Mouse (Mus musculus) fat pad, adult 2 months (tissue): ENCODE data around the gene Dkk2.
"Not testable (repeated sequence)": the region's sequence is repeated elsewhere in the genome, so short reads cannot be mapped to it uniquely, and the experiment has no call there.

Experiments used
- DNase-seq: peaks from one replicate; pipeline ENCODE4 v3.0.0-alpha.2; 2011; ENCODE audit warnings: low read depth, low spot score; ENCODE audit errors: extremely low read depth

Gene Dkk2

DNA sequence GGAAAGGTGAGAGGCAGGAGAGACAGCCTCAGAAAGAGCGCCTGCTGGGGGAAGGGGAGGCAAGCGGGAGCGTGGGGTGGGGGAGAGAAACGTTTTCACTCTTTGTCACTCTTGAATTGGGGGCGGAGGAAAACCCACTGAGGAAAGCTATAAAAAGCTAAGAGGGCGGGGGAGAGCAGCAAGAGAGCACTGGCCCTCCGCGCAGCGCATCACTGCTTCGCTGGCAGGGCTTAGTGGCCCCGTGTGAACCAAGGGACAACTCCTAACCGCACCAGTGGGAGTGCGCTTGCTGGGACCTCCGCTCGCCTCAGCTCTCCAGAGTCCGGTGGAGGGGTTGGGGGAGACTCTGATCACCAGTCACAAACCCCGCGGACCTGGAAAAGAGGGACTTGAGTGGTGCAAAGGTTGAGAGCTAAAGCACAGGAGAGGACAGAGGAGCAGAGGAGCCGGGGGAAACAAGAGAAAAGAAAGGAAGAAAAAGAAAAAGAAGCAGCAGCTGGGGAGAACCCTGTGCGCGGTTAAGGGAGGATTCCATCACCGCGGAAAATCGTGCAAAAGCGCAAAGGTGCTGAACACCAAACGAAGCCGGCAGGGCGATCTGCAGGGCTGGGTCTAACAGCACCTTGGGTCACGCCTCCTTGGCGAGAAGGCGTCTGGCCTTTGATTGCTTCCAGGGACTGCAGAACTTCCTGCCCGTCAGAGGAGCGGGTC, at the start of gene Dkk2:
Gene Dkk2, plus strand, starts transcription at position 181 of the 711 bp plus-strand sequence.
- DNase-seq, result no peak

DNA sequence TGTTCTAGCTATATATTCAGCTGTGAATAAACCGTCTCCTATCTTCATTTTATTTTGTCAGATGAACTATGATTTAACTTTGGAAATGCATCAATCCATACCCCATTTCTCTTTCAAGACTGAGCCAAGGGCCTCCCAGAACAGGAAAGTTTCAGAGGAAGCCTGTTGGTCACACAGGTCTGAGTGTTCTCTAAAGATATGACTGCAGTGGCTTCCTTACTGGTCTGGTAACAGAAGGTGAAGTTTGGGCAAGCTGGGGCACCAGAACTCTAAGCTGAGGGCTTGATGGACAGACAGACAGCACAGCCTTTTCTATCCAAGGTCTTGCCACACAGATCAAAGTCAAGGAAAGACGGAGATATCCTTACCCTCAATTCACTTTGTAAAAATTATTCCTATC, 48.4 kb upstream of the Dkk2 start:
- no peak for DNase-seq

DNA sequence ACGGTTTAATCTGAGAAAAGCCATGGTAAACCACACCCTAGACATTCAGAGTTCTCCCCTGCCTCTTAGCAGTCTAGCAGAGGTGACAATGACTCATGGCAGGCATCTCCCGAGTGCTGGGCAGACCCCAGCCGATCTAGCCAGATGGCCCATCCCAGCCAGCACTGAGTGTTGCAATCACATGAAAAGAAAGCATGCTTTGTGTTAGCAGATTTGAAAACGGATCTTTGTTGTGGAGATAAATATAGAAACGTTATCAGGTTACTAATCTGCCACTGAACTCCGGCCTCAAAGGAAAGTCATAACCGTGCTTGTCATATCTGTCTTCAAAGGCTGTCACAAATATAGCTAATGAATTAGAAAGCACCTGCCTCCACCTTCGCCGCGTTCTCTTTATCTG, 47.4 kb upstream of the Dkk2 start:
- DNase-seq, result no peak

DNA sequence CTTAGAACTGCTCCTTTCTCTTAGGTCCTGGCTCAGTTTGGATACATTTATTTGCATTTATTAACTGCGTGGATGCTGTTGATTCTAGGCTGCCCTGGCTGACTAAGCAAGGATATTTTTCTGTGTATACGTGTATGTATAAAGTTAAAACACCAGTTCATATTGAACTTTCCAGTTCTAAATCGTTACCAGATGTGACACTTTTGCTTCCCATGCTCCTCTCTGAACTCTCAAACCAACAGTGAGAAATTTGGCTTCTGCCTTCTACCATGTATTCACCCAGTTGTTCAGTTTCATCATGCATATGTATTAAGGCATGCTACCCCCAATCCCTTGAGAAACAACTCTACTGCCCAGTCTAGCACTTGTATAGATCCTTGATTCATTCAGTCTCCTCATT, 45.0 kb upstream of the Dkk2 start:
- DNase-seq, result no peak

DNA sequence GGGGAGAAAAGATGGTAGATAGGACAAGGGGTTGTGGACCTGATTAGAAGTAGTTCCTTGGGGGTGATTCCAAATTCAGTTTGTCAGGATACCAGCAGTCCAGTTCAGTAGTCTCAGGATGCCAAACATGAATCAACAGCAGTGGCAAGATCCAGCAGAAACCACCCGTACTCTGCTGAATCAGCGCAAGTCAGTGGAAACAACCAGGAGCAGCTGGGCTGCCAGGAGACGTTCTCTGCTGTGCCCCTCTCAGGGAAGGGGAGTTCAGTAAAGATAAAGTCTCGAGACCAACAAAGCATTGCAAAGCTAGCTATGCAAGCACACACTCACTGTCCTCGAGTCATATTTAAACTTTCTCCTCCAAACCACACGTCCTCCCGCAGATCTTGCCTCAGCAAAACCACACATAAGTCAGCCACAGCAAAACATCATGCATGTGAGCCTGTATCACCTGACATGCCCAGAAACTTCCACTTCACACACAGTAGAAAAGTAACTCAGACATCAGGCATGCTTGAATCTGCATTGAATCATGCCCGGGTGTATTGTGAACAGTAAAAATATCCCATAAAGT, 34.1 kb upstream of the Dkk2 start:
- no peak for DNase-seq

DNA sequence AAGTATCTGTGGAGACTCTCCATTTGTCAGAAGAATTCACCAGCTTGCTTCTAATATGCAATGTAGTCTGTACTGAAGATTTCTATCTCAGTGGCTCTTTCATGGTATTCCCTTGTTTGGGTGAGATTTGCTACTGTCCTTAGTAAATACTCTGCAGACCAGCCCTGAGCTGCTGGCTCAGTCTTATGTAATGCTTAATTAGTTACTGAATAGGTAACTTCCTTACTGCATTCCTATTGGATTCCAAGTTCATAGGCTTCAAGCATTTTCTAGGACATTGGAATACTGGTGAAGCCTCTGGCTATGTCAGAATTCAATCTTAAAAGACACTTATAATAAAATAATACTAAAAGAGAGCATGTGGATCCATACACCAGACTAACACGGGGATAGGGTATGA, 22.3 kb upstream of the Dkk2 start:
- DNase-seq, result not testable (repeated sequence)

DNA sequence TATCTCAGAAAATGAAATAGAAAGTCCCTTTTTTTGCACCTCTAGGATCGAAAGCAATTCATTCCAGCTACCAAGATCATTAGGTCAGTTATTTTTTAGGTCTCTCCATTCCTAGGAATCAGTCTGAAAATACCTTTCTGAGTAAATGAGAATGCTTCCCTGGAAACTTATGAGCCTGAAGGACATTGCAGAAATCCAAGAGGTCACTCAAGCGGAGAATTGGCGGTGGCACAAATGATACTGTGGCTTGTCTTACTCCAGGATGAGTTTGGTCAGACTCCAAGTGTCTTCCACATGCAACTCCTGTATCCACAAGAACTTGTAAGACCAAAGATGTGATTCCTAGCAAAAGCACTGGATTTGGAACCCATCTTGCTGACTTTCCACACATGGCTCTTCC, 21.7 kb upstream of the Dkk2 start:
- no peak for DNase-seq

DNA sequence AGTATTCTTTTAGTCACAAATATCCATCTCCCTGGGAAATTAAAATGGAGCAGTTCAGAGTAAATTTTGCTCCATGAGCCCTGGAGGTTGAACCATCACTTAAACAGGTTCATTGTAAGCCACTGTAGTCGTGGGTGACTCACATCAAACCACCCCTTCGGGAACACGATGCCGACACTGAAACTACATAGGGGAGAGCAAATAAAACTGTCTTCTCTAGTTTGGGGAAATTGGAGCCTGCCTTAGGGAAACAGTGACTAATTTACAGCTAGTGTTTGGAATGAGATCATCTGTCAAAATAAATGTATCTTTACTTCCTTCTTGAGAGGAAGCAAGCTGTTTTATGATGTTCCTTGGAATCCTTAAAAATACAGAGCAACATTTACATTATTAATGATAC, 21.1 kb upstream of the Dkk2 start:
- no peak for DNase-seq

DNA sequence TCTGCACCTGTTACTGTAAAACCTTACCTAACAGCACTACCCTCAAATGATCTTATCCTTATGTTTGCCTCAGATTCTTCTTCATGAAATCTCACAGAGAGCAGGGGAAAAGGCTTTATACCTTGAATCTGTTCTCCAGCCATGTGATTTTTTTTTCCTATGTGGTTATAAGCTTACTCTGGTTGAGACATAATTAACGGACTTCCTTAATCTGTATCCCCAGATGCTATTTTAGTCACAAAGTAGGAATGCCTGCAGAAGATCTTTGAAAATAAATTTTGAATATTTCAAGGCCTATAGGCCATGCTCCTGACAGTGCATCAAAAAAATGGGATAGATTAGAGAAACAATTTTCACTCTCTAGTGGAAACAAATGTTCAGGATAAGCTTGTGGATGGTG, 20.2 kb upstream of the Dkk2 start:
- no peak for DNase-seq

DNA sequence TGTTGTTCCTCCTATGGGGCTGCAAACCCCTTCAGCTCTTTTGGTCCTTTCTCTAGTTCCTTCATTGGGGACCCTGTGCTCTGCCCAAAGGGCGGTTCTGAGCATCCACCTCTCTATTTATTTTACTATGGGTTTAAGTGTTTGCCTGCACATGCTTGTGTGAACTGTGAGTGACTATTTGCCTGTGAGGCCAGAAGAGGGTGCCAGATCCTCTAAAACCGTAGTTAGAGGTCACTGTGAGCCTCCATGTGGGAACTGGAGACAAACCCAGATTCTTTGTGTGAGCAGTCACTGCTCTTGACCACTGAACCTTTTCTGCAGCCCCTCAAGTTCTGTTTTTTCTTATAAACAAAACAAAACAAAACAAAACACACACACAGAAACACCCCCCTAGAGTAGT, 14.1 kb upstream of the Dkk2 start:
- no peak for DNase-seq

DNA sequence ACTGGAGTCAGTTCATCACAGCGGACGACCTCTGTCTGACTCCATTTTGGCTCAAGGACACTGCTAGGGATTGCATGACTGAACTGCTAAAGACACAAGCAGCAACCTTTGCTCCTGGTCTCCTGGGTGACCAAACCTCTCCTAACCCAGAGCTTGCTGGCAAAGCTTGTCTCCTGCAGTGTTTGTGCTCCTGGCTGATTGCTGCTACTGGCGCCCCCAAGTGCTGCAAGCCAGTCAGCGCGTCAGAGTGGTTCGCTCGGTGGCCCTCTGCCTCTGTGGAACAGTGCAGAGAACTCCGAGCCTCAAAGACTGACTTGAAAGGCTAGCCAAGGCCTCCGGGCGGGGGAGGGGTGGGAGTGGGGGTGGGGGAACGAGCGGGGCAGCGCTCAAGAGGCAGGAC, 1.1 kb upstream of the Dkk2 start:
- DNase-seq, result no peak

DNA sequence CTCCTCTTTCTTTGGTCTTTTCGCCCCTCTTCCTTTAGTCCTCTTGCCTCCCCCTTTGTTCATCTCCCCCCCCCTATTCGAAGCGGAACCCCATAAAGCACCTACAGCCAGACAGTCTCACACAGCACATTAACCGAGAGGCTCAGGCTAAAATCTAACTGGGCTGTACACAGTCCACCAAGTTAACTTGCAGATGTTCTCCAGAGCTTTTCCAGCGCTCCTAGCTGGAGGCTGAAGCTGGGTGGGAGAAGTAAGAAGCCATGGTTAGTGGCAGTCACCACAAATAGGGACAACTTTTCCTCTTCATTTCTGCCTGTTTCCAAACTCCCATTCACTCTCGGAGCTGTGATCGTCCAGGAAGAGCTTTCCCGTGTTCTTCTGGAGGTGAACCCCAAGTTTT, 412 bp upstream of the Dkk2 start:
- no peak for DNase-seq

DNA sequence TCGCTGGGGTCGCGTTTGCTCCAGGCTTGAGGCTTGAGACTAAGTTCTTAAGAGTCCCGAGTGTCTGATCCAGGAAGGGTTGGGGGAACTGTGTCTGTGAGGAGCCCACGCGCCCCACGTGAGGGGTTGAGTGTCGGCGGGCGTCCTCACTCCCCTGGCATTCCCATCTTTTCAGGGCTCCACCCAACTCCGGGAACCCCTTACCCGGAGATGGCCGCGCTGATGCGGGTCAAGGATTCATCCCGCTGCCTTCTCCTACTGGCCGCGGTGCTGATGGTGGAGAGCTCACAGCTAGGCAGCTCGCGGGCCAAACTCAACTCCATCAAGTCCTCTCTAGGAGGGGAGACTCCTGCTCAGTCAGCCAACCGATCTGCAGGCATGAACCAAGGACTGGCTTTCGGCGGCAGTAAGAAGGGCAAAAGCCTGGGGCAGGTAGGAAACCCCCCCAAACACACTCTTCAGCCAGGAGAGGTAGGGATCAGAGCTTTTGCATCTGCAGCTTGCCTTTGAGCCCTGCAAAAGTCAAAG, 795 bp downstream of the Dkk2 start:
- no peak for DNase-seq

DNA sequence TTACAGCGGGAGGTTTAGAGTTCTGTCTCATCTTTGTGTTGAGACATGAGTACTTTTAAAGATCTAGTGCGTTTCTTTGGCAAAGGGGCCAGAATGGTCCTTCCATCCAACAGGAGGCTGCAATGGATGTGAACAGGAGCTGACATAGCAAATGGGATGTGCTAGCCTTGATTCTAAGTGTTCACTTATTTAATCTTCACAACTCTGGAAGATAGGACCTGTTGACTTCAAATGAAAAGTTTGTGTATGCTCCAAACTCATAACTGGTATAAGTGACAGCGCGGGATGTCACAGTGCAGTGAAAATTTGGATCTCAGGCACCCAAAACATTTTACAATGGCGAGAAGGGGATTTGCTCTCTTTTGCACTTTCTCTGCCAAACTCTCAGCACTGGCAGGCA, 1.4 kb downstream of the Dkk2 start:
- no peak for DNase-seq

DNA sequence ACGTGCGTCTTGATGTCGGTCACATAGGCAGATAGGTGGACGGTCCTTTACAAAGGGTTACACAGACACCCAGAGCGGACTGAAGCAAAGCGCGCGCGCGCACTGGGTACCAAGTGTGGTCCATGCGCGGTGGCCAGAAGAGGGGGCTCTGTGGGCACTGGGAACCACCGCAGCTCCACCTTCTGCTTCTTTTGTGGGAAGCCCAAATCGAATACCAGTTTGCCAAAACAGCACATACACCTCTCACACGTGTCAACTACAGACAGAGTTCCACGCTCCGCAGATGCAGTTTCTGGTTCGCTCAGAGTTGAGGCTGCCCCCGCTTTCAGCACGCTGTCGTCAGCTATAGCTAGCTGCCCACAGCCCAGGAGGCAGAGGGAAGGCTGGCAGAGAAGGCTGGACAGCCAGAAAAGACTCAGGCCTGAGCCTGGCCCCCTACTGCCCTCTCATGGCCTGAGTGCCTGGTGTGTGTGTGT, 2.0 kb downstream of the Dkk2 start:
- no peak for DNase-seq

DNA sequence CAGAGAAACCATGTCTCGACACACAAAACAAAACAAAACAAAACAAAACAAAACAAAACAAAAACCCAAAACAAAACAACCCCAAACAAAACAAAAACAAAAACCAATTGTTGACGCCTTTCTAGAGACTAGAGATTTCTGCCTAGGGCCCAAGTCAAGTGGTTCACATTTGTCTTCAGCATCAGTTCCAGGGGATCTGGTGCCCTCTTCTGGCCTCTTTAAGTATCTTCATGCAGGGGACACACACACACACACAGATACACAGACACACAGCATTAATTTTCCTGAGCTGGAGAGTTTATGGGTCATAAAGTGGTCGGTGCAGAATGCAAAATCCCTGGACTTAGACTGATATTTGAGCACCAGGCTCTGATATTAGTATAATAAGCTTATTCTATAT, 7.9 kb downstream of the Dkk2 start:
- DNase-seq, result no peak

DNA sequence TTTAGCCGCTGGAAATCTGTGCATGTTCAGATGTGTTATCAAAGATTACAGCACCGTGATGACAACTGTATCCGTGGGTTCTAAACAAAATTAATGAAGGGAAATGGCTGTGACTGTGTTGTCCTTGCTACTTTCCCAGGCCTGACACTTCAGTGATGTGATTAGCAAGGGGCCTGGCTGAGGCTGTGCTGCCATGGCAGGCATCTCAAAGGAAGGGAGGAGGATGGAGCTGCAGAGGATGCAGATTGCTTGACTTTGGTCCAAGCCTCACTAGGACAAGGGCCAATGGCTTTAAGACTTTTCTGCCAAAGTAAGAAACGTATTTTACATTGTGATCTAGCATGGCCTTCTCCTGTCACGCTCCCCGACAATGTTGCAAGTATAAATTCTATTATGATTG, 11.2 kb downstream of the Dkk2 start:
- no peak for DNase-seq

DNA sequence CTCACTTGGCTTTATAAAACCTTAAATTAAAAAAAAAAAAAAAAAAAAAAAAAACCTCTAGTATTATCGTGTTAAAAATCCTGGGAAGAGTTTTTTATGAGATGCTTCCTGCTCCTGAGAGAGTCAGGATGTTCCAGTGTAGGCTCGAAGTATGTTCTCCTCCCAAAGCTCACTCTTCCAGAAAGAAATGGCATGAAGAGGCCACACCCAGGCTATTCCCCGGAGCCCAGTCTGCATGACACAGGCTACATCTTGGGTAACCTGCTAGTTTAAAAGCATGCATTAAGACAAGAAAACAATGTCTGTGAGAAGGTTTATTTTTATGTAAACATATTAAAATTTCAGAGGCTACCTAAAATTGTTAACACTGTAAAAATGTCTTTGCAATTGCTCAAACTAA, 15.7 kb downstream of the Dkk2 start:
- DNase-seq, result no peak

DNA sequence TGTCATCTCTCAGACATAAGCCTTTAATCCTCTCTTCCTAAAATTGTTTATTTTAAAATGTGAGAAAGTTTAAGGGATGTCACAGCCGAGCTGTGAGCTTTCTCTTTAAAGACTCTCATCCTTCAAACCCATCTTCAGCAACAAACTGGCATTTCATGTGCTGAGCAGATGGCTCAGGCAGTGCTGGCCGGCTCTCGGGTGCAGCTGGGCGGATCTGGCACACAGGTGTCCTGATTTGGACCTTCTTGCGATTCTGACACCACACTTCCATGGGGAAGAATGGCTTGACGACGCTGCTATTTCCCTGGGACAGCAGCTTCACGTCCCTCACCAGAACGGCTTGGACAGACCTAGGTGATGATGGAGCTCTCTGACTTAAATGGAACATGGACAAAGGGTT, 17.9 kb downstream of the Dkk2 start:
- no peak for DNase-seq

DNA sequence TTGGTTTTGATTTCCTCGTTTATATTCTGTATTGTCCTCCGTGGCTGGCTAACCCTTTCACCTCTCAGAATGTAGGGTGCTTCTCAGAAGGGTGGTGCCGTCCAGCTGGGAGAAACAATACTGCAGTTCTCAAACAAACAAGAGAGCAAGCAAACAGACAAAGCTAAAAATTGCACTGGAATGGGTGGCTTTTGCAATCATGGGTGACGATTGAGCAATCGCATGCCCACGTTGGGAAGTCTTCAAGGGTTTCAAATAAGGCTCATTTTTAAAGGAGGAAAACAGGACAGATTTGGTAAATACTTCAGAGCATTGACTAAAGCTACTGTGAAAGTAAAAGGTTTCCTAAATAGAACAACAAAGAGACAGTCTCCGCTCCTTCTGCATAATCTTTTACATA, 18.4 kb downstream of the Dkk2 start:
- no peak for DNase-seq

DNA sequence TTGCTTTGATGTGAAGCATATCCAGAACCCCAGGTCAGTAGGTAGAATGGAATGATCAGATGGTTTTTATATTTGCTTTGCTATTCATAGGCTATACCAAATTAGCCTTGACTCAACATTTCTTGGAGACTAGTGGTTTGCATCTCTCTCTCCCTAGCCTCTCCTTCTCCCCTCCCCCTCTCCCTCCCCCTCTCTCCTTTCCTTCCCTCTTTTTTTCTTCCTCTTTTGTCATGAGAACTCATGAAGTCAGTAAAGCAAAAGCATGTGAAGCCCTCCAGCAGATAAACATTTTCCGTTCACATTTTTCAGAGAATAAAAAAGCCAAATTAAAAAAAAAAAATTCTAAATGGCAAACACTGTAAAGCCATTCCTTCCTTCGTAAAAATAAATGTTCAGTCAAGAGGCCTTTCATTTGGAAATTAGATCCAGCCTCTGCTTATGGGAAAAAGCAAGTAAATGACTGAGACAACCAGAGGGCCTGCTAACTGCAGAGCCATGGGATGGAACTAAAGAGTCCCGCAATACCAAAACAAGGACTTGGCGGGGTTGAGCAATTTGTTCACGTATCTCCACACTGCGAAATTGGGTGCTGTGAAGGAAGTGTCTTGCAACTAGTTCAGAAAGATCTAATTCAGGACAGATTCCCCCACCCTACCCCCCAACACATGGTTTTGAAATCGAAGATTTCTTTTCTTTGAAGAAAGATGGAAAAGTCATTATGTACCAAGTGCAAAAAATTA, 30.9 kb downstream of the Dkk2 start:
- DNase-seq, result no peak

DNA sequence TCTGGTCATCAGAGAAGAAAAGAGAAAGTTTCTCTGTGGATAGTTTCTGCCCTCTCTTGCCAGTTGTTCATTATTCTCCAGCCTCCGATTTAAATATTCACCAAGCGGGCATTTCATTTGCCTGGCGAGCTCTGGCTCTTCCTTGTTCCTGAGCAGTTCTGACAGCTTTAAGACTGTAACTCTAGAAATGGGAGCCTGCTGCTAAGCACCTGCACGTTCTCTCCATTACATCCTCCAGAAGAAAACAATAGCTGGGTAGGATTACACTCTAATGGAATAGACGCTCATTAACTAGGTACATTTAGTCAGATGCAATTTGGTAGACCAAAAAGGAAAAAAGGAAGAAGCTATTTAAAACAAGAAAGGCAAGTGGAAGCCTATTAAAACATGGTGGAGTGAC, 36.3 kb downstream of the Dkk2 start:
- no peak for DNase-seq
